Mouse (Mus musculus): ENCODE measurements around the gene Tmprss7.

Tmprss7 gene

DNA sequence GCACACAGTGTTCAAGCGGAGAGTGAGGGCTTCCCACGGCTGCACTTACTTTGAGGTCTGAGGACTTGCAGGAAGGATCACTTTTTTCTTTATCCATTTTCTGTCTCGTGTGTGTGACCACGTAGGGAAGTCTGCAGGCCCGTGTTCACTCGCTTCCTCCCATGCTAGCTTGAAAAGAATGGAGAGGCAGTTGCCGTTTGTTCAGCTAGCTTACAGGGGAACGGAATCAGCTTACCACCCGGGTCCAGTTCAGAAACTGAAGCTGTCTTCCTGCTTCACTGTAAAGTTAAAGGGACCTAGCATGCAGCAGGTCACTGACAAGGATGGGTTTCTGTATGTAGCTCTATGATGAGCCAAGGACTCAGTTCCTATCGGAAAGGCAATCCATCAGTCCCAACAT, at the start of gene Tmprss7:
Tmprss7 (minus strand) TSS at position 101 of the 400 bp plus-strand sequence.
- in situ Hi-C loops (cut with MboI; ENCODE audit: low sequenced_read_pairs), result no loop called here

DNA sequence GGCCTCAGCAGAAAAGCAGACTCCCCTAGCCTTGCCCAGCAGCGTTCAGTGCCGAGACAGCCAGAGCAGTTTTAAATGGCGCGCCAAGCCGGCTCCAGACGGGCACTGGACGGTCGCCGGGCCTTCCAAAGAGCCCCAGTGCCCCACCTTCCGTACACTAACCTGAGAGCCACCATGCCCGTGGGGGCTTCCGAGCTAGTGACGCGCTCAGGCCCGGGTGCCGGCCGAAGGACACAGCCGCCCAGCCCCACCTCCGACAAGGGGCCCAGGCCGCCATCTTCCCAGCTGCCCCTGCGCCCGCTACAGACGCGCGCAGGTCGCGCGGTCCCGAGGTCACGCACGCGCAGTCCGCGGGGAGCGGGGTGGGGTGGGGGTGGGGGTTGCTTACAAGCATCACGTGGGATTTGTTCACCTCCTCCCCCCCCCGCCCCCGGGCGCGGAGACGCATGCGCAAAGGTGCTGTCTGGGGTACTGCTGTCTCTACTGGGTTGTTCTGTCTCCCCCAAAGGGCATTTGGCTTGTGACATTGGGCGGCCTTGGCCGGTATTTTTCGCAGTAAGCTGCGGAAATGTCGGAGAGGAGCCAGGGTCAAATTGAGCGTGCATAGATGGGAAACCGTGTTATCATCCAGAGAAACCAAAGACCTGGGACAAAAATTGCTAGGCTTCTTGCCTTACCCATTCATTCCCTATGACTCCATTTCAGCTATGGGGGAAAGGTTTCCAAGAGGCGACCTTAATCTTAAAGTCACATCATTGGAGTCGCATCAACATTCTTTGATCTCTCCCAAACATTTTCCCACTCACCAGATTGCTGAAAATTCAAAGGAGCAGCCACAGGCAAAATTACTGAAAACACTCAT, 49.4 kb upstream of the Tmprss7 start, which contains the start of gene Abhd10:
Abhd10 (minus strand) TSS at position 341 of the 862 bp plus-strand sequence.
- in situ Hi-C loops (cut with MboI; ENCODE audit: low sequenced_read_pairs), result no loop called here

DNA sequence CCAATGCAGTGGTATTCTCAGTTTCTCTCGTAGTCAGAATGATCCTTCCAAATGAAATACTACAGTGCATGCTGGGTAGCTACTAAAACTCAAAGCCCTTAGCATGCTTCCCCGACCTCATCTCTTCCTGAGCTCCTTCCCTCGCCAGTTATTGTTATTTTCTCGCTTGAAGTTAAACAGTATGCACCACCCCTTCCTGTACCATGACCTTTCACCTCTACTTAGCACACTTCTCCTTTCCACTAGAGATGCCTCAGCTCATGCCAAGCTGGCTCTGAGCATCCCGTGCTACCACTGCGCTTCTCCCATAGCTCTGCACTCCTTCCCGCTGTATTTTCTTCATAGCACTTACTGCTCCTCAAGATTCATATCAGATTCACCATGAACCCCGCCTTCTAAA, 44.4 kb upstream of the Tmprss7 start:
- in situ Hi-C loops (cut with MboI; ENCODE audit: low sequenced_read_pairs), result no loop called here

DNA sequence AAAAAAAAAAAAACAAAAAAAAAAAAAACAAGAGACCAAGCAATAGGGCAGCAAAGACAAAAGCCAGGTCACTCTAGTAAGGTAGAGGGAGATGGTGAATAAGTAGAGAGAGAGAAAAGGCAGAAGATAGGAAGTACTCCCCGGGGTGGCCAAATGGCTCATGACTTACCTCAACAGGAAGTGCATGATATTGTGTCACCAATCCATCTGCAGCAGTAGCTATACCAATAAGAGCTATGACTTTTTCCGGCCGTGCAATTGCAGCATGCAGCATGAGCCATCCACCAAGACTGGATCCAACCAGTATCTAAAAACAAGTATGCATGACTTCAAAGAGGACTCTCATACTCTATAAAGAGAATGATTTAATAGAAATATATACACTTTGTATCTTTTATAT, 43.3 kb upstream of the Tmprss7 start:
- in situ Hi-C loops (cut with MboI; ENCODE audit: low sequenced_read_pairs), result no loop called here

DNA sequence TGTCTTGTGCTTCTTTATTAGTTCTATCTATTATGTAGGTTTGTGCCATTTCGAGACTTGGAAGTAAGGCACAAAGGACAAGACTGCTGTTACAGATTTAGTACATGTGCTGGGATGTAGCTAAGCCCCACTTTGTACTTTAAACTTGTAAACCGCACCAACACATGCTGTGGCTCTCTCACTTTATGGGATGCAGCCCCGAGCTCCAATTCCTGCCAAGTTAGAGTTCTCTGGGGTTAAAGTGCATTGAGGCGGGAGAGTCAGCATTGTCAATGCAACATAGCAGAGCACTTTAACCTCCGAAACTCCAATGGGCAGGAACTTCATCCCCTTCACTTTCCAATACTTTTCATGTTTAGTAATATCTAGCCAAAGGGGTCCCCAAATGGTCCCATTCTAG, 35.7 kb upstream of the Tmprss7 start:
- in situ Hi-C loops (cut with MboI; ENCODE audit: low sequenced_read_pairs), result no loop called here

DNA sequence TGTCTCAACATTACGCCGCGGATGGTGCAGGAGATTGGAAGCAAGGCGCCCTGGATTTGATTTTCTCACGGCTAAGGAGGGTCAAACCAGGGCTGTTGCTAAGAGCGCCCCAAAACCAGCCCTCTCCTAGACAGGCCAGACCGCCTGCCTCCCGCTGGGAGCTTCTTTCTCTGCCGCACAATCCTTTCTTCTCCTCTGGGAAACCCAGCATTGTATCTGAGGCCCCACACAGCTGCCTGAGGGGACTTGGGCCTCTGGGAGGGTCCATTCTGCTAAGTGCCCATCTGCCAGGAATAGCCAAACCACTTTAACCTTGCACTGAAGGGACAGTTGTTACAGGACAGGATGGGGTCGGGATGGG, 31.3 kb upstream of the Tmprss7 start:
- in situ Hi-C loops (cut with MboI; ENCODE audit: low sequenced_read_pairs), result no loop called here

DNA sequence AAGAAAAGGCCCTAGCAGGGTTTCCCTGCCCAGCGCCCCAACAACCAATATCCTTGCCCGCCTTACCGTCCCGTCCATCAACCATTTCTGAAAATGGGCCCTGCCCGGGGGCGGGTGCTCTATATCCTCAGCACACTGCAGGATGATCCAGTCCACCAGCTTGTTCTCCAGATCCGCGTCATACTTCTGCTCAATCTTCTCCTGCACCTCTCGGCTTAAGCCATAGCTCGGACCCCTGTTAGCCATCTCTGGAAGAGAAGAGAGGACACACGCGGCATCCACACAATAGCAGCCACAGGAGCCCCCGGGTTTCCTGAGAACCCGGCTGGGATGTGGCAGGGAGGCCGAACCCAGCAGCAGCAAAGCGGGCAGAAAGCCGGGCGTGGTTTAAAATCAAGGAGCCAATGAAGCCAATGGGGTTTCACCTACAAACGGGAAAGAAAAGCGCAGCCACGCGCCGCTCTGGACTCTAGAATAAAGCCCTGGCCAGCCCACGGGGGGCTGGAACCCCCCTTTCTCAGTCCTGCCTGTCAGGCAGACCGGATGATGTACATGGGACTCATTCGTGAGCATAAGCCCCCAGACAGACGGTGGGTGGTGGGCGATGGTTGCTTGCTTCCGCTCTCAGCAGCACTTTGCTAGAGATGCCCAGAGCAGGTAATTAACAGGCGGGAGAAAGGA, 30.7 kb upstream of the Tmprss7 start, which contains the start of gene Tagln3:
Tagln3 (minus strand) TSS at position 548 of the 681 bp plus-strand sequence.
- in situ Hi-C loops (cut with MboI; ENCODE audit: low sequenced_read_pairs), result no loop called here

DNA sequence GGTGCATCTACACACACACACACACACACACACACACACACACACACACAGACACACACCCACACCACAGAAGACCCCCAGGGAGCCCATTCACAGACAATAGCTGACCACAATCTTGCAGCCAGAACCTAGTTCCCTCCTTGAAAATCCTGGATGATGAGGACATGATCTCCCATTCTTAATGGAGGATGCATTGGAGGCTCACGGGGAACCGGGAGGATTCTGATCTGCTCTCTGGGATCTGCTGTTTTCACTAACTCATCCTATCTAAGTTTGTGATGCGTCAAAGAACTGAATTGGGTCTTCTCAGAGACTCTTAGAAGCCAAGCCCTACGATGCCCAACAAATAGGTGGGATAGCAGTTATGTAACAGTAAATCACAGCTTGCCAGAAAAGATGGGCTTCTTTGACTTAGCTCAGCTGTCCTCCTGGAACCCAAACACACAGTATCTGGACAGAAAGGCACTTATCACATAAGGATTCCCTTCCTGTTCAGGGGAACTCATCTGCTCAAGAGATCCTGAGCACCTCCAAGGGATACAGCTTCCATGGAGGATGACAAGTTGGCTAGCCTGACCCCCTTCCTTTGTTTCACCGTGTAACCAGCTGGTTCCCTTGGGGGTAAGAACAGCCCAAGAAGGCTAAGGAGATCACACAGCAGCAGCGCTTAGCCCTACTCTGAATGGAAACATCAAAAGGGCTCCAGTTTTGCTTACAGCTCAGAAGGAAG, 29.9 kb upstream of the Tmprss7 start:
- in situ Hi-C loops (cut with MboI; ENCODE audit: low sequenced_read_pairs), result no loop called here

DNA sequence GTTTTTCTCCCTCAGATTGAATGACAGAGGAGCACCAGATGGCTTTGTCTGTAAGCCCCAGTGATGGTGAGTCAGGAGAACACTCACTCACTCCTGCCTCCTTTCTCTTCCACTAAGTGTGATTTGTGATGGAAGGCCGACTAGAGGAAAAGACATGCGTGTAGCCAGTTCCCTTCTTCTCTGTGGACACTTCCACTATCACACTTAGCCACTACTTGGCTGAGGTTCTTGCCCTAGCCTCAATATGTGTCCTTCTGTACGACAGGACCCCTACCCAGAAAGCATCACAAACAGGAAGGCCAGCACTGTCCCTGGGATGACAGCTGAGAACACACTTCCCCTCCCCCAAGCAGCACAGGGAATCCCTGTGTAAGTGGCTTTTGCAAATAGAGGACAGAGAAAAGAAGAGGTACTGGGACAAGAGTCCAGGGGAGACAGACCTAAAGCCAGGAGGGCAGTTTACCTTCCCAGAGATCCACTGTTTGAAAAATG, 29.0 kb upstream of the Tmprss7 start:
- in situ Hi-C loops (cut with MboI; ENCODE audit: low sequenced_read_pairs), result no loop called here

DNA sequence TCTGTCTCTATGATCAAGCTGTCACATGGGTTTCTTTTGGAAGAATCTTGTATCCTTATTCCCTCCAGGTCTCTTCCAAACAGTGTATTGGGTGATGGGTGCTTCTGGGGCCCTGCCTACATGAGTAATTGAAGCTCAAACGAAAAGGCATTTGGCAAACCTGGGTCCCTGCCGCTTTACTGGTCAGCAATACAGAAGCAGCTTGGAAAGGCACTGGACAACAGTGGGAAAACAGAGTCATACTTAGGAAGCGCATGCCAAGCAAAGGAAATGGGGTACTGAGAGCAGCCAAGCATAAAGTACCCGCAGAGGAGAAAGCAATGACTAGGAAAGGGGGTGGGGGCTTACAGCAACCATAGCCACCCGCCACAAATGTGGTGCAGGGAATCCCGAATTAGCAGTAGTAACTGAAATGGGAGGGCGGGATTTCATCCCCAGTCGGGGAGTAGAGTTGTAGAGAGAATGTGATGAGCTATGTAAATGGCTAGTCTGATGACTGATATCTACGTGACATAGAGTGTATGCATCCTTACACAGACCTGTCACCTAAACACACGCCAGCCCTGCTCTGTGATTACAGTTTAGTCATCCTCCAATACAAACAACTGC, 26.7 kb upstream of the Tmprss7 start:
- in situ Hi-C loops (cut with MboI; ENCODE audit: low sequenced_read_pairs), result no loop called here

DNA sequence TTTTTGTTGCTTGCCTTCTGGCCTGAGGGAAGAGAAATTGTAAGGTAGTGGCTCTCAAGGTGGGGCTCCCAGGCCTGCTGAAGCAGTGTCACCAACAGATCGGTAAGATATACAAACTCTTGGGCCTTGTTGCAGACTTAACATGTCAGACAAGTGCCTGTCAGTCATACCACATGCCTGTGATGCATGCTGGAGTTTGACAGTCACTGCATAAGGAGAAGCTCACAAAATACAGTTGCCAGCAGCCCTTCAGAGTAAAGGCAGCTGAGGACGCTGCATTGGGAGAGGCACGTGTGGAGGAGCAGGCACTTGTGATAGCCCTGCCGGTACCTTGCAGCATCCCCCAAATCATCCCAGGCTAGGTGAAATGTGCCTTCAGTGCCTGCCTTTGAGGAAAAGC, 24.8 kb upstream of the Tmprss7 start:
- in situ Hi-C loops (cut with MboI; ENCODE audit: low sequenced_read_pairs), result no loop called here

DNA sequence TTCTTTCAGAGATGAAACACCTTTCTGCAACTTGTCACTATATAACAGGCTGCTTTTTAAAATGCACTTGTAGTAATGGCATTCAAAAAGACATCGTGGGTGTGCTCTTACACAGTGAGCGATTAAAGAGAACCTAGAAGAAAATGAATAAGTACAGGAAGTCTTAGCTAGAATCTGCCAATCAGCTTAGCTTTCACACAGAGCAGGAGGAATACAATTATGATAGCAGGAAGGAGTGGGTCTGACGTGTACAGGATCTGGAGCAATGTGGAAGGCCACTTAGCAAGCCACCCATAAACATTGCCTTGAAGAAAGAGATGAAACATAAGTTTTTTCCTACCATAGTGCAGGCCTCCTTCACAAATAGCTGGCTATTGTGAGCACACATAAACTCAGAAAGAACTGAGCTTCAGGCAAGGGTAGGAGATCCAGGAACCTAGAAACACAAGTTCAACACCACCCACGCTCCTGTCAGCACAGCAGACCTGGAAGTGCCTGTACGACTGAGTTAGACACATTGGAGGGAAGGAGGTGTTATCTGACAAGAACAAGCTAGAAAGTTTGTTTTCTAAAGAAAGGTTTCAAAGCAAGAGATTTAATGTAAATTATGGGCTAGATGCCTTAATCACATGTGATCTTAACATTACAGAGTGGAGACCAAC, 21.2 kb upstream of the Tmprss7 start:
- in situ Hi-C loops (cut with MboI; ENCODE audit: low sequenced_read_pairs), result no loop called here

DNA sequence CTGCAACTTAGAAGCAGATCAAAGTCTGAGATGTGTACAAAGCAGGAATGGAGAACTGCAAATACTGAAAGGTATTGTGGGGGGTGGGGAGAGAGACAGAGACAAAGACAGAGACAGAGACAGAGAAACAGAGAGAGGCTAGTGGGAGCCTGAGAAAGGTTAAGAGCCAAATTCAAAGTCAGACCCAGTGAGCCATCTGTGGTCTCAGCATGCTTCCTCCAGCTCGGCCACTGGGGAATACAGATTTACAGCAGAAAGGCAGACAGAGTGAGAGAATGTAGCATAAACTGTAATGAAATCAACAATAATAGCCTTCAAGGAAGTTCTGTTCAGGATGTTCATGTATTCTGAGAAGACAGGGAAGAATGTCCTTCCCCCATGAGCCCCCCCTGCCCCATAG, 20.4 kb upstream of the Tmprss7 start:
- in situ Hi-C loops (cut with MboI; ENCODE audit: low sequenced_read_pairs), result no loop called here

DNA sequence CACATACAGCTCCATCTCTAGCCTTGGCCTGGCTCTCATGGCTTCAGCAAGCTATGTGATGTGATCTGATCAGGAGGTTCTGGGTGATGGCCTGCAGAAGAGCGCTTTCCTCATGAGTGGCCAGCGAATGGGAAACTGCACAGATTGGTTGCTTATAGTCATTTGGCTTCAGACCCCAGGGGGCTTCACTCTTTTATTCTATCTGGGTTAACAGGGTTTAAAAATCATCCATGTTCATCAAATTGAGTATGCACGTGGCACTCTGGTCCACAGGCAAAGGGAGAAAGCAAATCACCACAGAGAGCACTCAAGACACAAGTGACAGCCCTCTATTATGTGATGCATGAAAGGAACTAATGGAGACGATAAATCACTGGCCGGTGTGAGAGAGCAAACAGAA, 19.8 kb upstream of the Tmprss7 start:
- in situ Hi-C loops (cut with MboI; ENCODE audit: low sequenced_read_pairs), result no loop called here

DNA sequence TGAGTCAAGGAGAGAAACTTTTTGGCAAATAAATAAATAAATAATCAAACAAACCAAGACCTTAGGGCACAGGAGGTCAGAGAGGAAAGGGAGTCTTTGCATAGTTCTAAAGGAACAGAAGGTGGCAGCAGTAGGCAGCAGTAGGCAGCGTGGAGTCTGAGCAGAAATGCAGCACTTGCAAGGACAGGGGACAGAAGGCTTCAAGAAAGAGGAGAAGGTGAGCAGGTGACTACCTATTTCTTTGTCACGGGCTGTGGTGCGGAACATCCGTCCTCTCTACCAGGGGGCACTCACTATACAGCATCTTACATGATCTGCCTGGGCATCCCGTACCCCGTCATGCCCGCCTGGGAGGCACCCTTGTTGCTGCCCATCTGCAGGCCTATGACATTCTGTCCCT, 17.8 kb upstream of the Tmprss7 start:
- in situ Hi-C loops (cut with MboI; ENCODE audit: low sequenced_read_pairs), result no loop called here

DNA sequence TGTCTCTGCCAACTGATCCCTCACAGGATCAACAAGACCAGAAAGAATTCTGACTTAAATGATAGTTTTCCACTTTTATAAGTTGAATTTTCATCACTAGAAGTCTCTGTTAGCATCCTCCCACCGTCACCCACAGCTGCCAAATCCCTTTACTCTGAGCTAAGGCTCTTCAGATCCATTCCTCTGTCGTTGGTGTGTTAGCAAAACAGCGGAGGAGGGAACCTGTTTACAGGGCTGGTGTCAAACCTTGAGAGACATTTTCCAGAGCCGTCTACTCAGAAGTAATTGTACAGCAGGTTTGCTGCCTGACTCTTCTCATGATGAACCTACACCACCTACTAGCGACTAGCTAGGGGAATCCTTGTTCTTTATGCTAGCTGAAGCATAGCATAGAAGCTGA, 5.8 kb upstream of the Tmprss7 start:
- in situ Hi-C loops (cut with MboI; ENCODE audit: low sequenced_read_pairs), result no loop called here

DNA sequence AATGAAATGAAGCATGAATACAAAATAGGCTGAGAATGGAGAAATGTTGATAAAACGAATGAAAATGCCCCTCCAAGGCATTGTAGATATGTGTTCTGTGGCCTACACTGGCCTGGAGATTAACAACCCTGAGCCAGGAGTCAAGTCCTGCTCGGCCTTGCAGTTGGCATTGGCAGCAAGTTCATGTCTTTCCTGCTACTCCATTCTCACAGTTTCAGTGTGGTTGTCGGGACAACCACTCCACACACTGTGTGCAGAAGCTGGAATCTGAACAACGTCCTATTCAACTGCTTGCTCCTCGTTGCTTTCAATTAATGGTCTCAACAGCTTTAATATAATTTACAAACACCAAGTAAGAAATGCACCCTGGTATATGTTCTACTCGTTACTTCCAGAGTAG, 4.5 kb upstream of the Tmprss7 start:
- in situ Hi-C loops (cut with MboI; ENCODE audit: low sequenced_read_pairs), result no loop called here

DNA sequence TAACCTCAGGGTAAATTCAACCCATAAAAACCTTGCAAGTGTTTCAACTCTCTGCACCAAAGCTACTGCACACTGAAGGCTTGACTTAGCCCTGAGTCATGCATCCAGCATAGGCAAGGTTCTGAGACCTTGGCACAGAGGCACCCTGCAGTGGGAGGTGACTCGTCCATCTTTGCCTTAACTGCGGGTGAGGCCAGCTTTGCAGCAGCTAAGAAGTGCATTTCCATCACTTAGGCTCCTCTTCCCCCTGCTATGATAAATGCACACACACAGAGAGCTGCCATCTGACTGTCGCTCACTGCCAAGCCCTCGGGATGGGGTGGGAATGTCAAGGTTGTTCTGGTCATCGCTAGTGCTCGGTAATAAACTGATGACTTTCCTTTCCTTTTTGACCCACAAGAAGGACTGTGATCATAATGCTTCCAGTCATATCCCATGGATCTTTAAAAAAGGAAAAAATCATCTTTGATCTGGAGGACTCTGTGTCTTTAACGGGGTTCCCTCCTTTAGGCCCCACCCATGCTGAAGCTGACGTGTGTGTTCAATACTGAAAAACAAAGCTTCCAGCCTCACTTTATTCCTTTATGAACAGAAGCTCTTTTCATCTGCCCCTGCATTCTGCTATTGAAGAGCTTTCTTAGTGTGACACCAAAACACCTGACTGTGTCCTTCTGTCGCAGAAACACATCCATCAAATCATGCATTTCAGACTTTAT, 2.1 kb upstream of the Tmprss7 start:
- in situ Hi-C loops (cut with MboI; ENCODE audit: low sequenced_read_pairs), result no loop called here

DNA sequence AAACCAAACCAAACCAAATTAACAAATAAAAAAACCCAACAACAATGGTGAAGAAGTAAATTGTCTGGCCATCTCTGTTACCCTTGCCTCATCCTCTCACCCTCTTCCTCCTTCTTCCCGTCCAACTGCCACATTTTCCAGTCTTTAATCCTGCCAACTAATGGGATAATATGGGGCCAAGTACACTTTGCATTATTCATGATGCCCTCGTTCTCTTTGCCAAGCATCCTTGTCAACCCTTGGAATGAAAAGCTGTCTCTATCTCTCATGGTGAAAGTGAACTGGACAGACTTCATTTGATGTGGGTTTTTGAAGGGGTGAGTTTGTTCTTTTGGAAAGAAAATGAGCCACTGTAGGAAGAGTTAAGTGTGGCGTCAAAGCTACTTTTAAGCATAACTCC, 607 bp downstream of the Tmprss7 start:
- in situ Hi-C loops (cut with MboI; ENCODE audit: low sequenced_read_pairs), result no loop called here

DNA sequence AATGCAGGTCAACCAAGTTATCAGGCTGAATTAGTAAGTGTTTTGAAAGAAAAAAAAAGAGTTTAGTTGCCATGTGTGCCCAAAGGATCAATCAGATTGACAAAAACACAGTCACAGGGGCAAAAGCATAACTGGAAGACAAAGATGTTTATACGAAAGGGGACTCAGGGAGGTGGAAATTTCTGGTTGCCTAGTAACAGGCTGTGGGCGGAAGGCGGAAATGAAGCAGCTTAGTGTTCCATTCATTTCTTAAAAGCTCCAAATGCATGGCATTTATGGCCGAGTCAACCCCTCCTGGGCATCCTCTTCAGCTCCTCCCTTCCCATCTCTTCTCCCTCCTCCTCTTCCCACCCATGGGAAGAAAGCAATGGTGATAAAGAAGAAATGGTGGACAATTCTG, 3.3 kb downstream of the Tmprss7 start:
- in situ Hi-C loops (cut with MboI; ENCODE audit: low sequenced_read_pairs), result no loop called here
